Mouse (Mus musculus) CH12.LX (cell line): ENCODE results near the gene Klhl29. TPM values are rescaled to one million over a fixed set of nuclear protein-coding genes. Genes with fewer than 3 reads are reported as not detected.

Experiments used
- DNase-seq: peaks from one replicate; pipeline ENCODE4 v3.0.0-alpha.2; 2013; ENCODE audit errors: extremely low read depth
- H3K27ac ChIP-seq: 2 replicates; pipeline ENCODE4 v1.5.1; 2012; ENCODE audit warnings: low read depth, mild to moderate bottlenecking, control low read depth, moderate library complexity; ENCODE audit not compliant: insufficient read depth
- H3K27me3 ChIP-seq: replicated peaks from 2 replicates; pipeline ENCODE3; 2012; ENCODE audit warnings: inconsistent platforms
- H3K36me3 ChIP-seq, 2 experiments: replicated peaks in 1 of 2; 2 replicates each; pipeline versions ENCODE3 to v1.6.1; 2012; ENCODE audit warnings: inconsistent platforms in 1 of 2, low read length in 1 of 2, mild to moderate bottlenecking in 1 of 2, mixed read lengths in 1 of 2, moderate library complexity in 1 of 2; ENCODE audit not compliant: control insufficient read depth in 1 of 2, insufficient read depth in 1 of 2
- H3K4me1 ChIP-seq, 2 experiments: 2 replicates each; pipeline ENCODE4 v1.6.1; 2012; ENCODE audit warnings: inconsistent platforms in 1 of 2, moderate library complexity in 1 of 2; ENCODE audit not compliant: insufficient read depth in 2 of 2, control insufficient read depth in 1 of 2
- H3K4me2 ChIP-seq: 2 replicates; pipeline ENCODE4 v1.6.1; 2012; ENCODE audit warnings: low read depth, mild to moderate bottlenecking, control low read depth; ENCODE audit not compliant: poor library complexity, insufficient read depth, severe bottlenecking
- H3K4me3 ChIP-seq, 3 experiments: fragments of 150-350 bp in 1 of 3; sonication (generic) in 1 of 3; replicated peaks in 1 of 3; 2 replicates each; pipeline versions ENCODE3 to v1.5.1; 2011 to 2012; ENCODE audit warnings: low read depth in 2 of 3, low read length in 2 of 3, mild to moderate bottlenecking in 2 of 3, moderate library complexity in 2 of 3, control low read depth in 1 of 3, improper control_type of control experiment in 1 of 3, inconsistent platforms in 1 of 3, mixed read lengths in 1 of 3; ENCODE audit not compliant: poor library complexity in 1 of 3
- H3K79me2 ChIP-seq: replicated peaks from 2 replicates; pipeline ENCODE4 v1.6.1; 2012; ENCODE audit warnings: mild to moderate bottlenecking, moderate library complexity; ENCODE audit not compliant: control insufficient read depth, poor library complexity, insufficient read depth, severe bottlenecking; ENCODE audit errors: extremely low read depth
- H3K9ac ChIP-seq: 2 replicates; pipeline ENCODE4 v1.6.1; 2012; ENCODE audit warnings: low read depth, mild to moderate bottlenecking, control low read depth, moderate library complexity; ENCODE audit not compliant: insufficient read depth
- H3K9me3 ChIP-seq: replicated peaks from 2 replicates; pipeline ENCODE3; 2012; ENCODE audit warnings: low read length, inconsistent platforms, mixed read lengths
- CHD2 ChIP-seq: IDR thresholded peaks from 2 replicates; pipeline ENCODE4 v1.6.1; 2011; ENCODE audit warnings: low read length, improper control_type of control experiment
- CTCF ChIP-seq, 2 experiments: IDR thresholded peaks in 1 of 2; conservative IDR thresholded peaks in 1 of 2; 2 replicates each; pipeline ENCODE4 v1.5.1; 2011 to 2012; ENCODE audit warnings: low read depth in 2 of 2, low read length in 2 of 2, improper control_type of control experiment in 1 of 2, inconsistent platforms in 1 of 2, mild to moderate bottlenecking in 1 of 2, moderate library complexity in 1 of 2
- E2F4 ChIP-seq: IDR thresholded peaks from 2 replicates; pipeline ENCODE4 v1.6.1; 2011; ENCODE audit warnings: low read depth, low read length, improper control_type of control experiment; ENCODE audit not compliant: insufficient replicate concordance
- ELF1 ChIP-seq: IDR thresholded peaks from 2 replicates; pipeline ENCODE4 v1.6.1; 2014; ENCODE audit warnings: low read depth, mild to moderate bottlenecking, inconsistent platforms, low read length, improper control_type of control experiment
- GABPA ChIP-seq: IDR thresholded peaks from 2 replicates; pipeline ENCODE4 v1.6.1; 2012; ENCODE audit warnings: low read depth, low read length, improper control_type of control experiment, inconsistent platforms; ENCODE audit not compliant: insufficient replicate concordance
- HCFC1 ChIP-seq: IDR thresholded peaks from 2 replicates; pipeline ENCODE4 v1.6.1; 2012; ENCODE audit warnings: low read depth, mild to moderate bottlenecking, inconsistent platforms, low read length, improper control_type of control experiment
- JUN ChIP-seq: IDR thresholded peaks from 2 replicates; pipeline ENCODE4 v1.6.1; 2011; ENCODE audit warnings: low read depth, mild to moderate bottlenecking, low read length, improper control_type of control experiment, moderate library complexity; ENCODE audit not compliant: insufficient read depth
- JUND ChIP-seq: conservative IDR thresholded peaks from 2 replicates; pipeline ENCODE4 v1.6.1; 2011; ENCODE audit warnings: low read depth, low read length, improper control_type of control experiment
- MAZ ChIP-seq: IDR thresholded peaks from 2 replicates; pipeline ENCODE4 v1.6.1; 2012; ENCODE audit warnings: low read depth, mild to moderate bottlenecking, inconsistent platforms, low read length, improper control_type of control experiment, moderate library complexity
- MYC ChIP-seq: IDR thresholded peaks from 2 replicates; pipeline ENCODE4 v1.6.1; 2011; ENCODE audit warnings: low read depth, mild to moderate bottlenecking, improper control_type of control experiment, low read length
- NRF1 ChIP-seq: IDR thresholded peaks from 2 replicates; pipeline ENCODE4 v1.6.1; 2014; ENCODE audit warnings: low read depth, mild to moderate bottlenecking, inconsistent platforms, low read length, improper control_type of control experiment, moderate library complexity
- PAX5 ChIP-seq: IDR thresholded peaks from 2 replicates; pipeline ENCODE4 v1.6.1; 2012; ENCODE audit warnings: low read length, inconsistent platforms, mixed read lengths
- POLR2A ChIP-seq: IDR thresholded peaks from 2 replicates; pipeline ENCODE4 v1.6.1; 2011; ENCODE audit warnings: low read depth, mild to moderate bottlenecking, improper control_type of control experiment, low read length
- POLR2AphosphoS2 ChIP-seq: IDR thresholded peaks from 2 replicates; pipeline ENCODE4 v1.6.1; 2011; ENCODE audit warnings: low read depth, low read length, improper control_type of control experiment
- RCOR1 ChIP-seq: conservative IDR thresholded peaks from 2 replicates; pipeline ENCODE4 v1.6.1; 2012; ENCODE audit warnings: low read depth, mild to moderate bottlenecking, inconsistent platforms, low read length, improper control_type of control experiment
- SIN3A ChIP-seq: IDR thresholded peaks from 2 replicates; pipeline ENCODE4 v1.6.1; 2012; ENCODE audit warnings: low read length, improper control_type of control experiment, inconsistent platforms
- SMC3 ChIP-seq: IDR thresholded peaks from 2 replicates; pipeline ENCODE4 v1.6.1; 2011; ENCODE audit warnings: low read depth, low read length, improper control_type of control experiment
- USF2 ChIP-seq: conservative IDR thresholded peaks from 2 replicates; pipeline ENCODE4 v1.6.1; 2011; ENCODE audit warnings: low read depth, low read length, improper control_type of control experiment
- ZMIZ1 ChIP-seq: IDR thresholded peaks from 2 replicates; pipeline ENCODE4 v1.6.1; 2012; ENCODE audit warnings: low read depth, mild to moderate bottlenecking, inconsistent platforms, low read length, improper control_type of control experiment
- ZNF384 ChIP-seq: IDR thresholded peaks from 2 replicates; pipeline ENCODE4 v1.6.1; 2012; ENCODE audit warnings: low read depth, low read length, improper control_type of control experiment, inconsistent platforms
- dilution Hi-C: fragments of 300-500 bp; cut with MboI; formaldehyde crosslinking; loops from 2 replicates; pipeline ENCODE4 v1.14.3; 2020; ENCODE audit warnings: low sequenced_read_pairs; ENCODE audit not compliant: extremely low pct_unique_long_range_greater_than_20kb, extremely low pct_ligation_motif_present
- in situ Hi-C: fragments of 300-500 bp; cut with MboI; formaldehyde crosslinking; loops from 3 replicates; pipeline ENCODE4 v1.14.3; 2019; ENCODE audit warnings: low sequenced_read_pairs, low pct_ligation_motif_present, low pct_unique_long_range_greater_than_20kb, mixed read lengths
- polyA plus RNA-seq: library from polyadenylated mRNA; unstranded; fragments of >175 nt; gene quantifications from 2 replicates; pipeline ENCODE4 v1.2.1, GENCODE M21; 2012; ENCODE audit warnings: low read depth; ENCODE audit not compliant: insufficient read length
- total RNA-seq, 2 experiments: library from RNA; depleted of rRNA; stranded (reverse); fragments of 300-350 nt in 1 of 2; fragments of >200 nt in 1 of 2; gene quantifications; 2 replicates each; pipeline ENCODE4 v1.2.3; 2012 to 2014

The Klhl29 gene
- total and polyA plus RNA-seq, 3 experiments = 0.04 TPM; not detected in 2

DNA sequence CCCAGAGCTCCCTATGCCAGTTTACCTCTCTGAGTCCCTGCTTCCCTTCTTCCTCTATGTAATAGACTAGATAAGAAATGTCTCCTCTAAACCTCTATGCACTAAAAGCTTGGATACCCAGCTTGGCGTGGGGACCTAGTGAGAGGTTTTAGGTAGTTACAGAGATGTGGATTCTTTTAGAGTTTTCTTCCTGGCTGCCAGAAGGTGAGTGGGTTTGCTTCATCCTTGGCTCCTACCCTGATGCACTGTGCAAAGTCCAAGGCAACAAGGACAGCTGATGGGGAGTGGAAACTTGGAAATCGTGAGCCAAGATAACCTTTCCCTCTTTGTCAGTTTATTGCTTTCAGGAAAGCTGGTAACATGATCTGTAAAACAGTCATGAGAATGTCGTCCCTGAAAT, 220.3 kb downstream of the Klhl29 start:
- no peaks in the 10 kb centered on the region for H3K9me3 ChIP-seq
- no peak overlapping the region for H3K4me2 ChIP-seq
- dilution Hi-C loops (no loop called here), in situ Hi-C loops (no loop called here)
- TF ChIP-seq CTCF (conservative IDR thresholded peaks at IDR 0.05 in 1 of 2, IDR thresholded peaks at IDR 0.05 in 1 of 2; ENCODE audit: low read depth in 2 of 2, low read length in 2 of 2) (no peak), PAX5 (no peak), POLR2A (no peak), JUN (no peak), HCFC1 (no peak), E2F4 (no peak), ZNF384 (no peak), MYC (no peak), CHD2 (no peak), NRF1 (no peak), SIN3A (no peak), ZMIZ1 (no peak), GABPA (no peak), USF2 (no peak), JUND (no peak), MAZ (no peak), SMC3 (no peak), POLR2AphosphoS2 (no peak), ELF1 (no peak), RCOR1 (no peak)
- H3K4me3 ChIP-seq = no peak overlapping the region
- DNase-seq = no peak
- H3K27me3 ChIP-seq = no peaks in the 10 kb centered on the region
- no peaks in the 10 kb centered on the region for H3K79me2 ChIP-seq
- H3K36me3 ChIP-seq = no peaks in the 10 kb centered on the region
- H3K9ac ChIP-seq = no peak overlapping the region
- no peaks in the 10 kb centered on the region for H3K4me1 ChIP-seq
- H3K27ac ChIP-seq = no peak overlapping the region

DNA sequence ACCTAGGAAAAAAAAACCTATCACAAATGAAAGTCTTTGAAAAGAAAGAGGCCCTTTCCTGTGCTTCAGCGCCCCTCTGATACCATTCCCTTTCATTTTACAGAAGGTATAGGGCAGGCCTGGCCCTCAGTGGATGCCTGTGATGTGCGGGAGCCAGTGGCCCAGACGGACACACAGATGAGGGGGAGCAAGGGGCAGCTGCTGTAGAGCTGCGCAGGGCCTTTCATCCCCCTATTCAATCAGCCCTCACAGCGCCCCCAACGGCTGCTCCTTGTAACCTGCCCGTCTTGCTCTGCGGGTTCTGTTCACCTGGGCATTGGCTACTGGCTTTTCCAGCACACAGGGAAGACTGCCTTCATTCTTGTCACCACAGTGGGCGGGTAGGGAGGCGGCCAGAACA, 223.6 kb downstream of the Klhl29 start:
- DNase-seq = no peak
- no peak overlapping the region for H3K4me3 ChIP-seq
- no peaks in the 10 kb centered on the region for H3K36me3 ChIP-seq
- H3K4me1 ChIP-seq = no peaks in the 10 kb centered on the region
- H3K79me2 ChIP-seq = no peaks in the 10 kb centered on the region
- no peaks in the 10 kb centered on the region for H3K9me3 ChIP-seq
- dilution Hi-C loops = no loop called here
- no peak overlapping the region for H3K9ac ChIP-seq
- TF ChIP-seq POLR2A (no peak), CTCF (conservative IDR thresholded peaks at IDR 0.05 in 1 of 2, IDR thresholded peaks at IDR 0.05 in 1 of 2; ENCODE audit: low read depth in 2 of 2, low read length in 2 of 2) (peak in 1 of 2 experiments; percentile 23; a peak in 2 of 4 replicates), HCFC1 (no peak)
- TF ChIP-seq, all 38 proteins: peak for 1
- in situ Hi-C loops = no loop called here
- no peaks in the 10 kb centered on the region for H3K27me3 ChIP-seq
- no peak overlapping the region for H3K27ac ChIP-seq
- H3K4me2 ChIP-seq = no peak overlapping the region
